Mouse (Mus musculus): Measurements from ENCODE around the gene Slit3.

Slit3 gene

DNA sequence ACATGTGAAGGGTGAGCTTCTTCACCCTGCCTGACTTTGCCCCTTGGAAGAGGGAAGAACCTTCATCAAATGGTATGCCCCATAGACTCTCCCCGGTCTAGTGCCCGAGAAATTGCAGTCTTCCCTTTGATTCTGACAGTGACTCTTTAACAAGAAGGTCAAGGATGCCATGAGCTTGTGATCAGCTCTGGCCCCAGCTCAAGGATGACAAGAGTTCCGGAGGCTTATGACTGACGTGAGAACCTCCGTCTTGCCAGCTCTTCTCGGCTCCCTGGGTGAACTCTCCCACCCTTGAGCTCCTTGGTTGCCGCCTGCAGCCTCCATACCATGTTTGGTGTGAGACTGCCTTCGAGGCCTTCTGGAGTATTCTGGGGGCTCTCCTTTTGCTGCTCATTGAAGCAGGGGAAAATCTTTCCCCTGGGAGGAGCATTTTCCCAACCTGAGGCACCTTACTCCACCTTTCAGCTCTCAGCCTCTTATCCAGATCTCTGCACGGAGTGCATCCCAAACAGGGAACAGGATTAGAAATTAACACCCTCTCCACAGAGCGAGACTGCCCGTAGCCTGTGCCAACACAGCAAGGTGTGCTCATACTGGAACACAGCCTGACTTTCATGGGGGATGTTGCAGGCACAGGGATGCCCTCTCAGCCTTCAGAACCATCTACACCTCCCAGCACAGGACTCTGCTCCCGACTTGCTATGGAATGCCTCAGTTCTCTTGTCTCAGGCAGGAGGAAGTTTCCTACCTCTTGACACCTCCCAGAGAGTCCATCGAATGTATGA, 224.9 kb downstream of the Slit3 start:
- no peak for DNase-seq (ENCODE audit: low spot score in 2 of 2)

DNA sequence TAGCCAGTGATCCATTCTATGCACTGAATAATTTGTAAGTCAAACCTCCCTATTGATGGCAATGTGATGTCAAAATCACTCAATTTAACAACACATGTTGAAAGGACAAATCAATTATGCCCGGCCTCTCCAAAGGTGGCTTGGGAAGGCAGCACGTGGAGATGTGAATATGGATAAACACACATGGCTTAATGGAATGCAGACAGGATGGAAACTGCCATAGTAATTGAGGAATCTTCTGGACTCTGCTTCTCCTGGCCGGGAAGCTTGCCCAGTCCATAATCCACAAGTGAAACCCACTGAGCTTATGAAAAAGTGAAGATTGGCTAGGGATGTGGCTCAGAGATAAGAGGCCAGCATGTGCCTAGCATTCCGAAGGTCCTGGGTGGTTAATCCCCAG, 227.1 kb downstream of the Slit3 start:
- DNase-seq (ENCODE audit: low spot score in 2 of 2): no peak

DNA sequence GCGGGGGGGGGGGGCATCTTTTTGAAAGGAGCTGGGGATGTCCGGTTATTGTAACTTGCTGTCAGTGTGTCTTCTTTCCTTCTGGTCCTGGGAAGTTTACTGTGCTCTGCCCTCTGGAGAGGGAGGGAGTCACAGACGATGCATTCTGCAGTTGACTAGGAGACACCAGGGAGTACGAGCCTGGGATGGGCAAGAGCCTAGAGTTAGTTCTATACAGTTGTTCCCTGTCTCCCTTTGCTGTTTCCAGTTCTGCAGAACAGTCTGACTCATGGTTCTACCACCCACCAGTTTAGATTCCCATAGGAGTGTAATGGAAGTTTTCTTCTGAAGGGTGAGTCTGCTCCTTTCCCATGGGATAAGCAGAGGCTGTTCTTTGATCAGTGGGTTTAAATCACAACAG, 229.9 kb downstream of the Slit3 start:
- DNase-seq (ENCODE audit: low spot score in 2 of 2): no peak

DNA sequence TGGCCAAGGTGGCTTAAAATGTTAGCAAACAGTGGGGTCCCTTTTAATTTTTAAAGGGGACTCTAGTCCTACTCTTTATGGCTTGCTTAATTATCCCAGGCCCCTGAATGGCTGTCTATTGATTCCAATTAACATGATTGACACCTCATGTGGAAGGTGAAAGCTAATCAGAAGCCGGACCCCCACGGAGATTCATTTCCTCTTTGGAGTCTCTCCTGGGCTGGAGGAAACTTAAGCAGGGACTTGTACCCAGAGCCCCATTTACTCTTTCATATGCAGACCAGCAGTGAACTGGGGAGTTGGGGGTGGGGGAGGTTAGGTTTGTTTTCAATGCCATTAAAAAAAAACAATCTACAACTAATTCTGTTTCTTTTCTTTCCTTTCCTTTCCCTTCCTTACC, 230.4 kb downstream of the Slit3 start:
- no peak for DNase-seq (ENCODE audit: low spot score in 2 of 2)

DNA sequence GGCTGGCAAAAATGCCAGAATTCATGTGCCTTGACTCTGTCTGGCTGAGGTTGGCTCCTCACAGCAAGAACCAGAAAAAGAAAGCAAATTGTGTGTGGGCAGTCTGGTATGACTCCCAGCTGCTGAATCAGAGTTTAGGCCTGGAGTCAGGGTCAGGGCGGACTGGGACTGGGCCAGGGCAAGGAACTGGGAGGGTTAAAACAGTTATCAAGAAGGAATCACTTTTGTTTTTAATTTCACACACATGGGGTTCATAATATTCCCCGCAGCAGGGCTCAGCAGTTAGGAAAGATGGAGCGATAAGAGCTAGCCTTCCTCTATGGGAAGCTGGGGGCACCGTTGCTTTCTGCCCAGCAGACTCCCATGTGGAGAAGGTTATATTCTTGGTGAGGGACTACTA, 234.8 kb downstream of the Slit3 start:
- no peak for DNase-seq (ENCODE audit: low spot score in 2 of 2)

DNA sequence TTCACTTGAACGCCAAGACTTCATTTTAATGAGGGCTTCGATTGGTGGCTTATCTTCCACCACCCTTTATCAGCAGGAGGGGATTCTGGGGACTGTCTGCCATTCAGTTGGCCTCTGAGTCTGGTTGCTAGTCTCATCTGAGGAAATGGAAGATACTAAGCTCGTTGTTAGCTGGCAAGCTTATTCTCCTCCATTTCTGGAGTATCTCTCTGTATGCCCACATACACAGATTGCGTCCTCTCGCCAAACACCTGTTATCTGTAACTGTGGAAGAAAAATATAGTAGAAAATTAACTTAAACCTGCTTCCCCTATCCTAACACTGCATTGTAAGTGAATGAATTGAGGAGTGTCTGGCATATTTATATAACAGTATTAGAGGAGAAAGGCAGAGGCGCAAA, 240.0 kb downstream of the Slit3 start:
- no peak for DNase-seq (ENCODE audit: low spot score in 2 of 2)

DNA sequence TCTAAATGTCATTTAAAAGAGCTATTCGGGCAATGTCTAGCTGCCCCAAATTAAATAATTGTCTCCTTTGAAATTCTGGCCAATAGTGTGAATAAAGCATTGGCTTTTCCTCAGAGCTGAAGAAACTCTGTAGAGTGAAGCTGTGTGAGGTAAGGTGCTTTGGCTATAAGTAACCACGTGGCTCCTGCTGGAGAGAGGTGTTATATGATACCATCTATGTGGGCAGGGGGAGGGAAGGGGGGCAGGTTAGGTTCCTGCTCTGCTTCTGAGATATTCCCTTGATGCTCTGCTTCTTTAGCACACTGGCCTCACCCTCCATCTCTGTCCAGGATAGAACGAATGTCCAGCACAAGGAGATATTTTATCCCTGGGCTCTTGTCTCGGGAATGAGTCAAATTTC, 242.0 kb downstream of the Slit3 start:
- DNase-seq (ENCODE audit: low spot score in 2 of 2): no peak

DNA sequence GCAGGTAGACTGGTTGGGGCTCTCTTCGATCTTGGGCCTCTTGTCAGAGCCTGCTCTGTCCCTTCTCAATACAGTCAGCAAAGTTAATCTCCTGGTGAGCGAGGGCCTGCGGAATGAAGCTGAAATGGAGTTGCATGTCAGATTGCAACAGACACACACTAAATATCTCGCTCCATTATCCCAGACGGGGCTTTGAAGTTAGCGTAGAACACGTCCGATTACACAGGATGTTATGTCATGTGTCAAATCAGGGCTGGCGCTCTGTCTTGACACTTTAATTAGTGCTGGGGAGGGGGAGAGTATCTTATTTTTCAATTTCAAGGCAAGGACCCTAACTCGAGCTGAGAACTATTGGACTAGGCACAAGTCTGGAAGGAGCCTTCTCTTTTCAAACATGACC, 243.4 kb downstream of the Slit3 start:
- no peak for DNase-seq (ENCODE audit: low spot score in 2 of 2)

DNA sequence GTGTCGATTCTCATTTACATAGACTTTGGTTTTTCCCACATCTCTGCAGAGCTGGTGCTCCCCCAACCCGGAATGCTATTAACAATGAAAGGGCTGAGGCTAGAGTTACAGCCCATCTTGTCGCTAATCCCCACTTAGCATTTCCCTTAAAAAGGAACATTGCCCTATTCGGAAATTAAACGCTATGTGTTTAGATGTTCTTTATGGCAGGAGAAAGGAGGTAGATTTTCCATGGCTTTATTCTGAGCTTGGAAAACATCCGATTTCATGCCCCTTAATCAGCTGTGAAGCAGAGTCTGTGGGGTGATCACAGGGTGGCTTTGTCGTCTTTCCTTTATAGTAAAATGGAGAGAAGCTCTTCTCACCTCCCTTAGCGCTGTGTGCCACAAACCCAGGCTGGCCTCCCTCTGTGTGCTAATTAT, 244.5 kb downstream of the Slit3 start:
- DNase-seq (ENCODE audit: low spot score in 2 of 2): no peak

DNA sequence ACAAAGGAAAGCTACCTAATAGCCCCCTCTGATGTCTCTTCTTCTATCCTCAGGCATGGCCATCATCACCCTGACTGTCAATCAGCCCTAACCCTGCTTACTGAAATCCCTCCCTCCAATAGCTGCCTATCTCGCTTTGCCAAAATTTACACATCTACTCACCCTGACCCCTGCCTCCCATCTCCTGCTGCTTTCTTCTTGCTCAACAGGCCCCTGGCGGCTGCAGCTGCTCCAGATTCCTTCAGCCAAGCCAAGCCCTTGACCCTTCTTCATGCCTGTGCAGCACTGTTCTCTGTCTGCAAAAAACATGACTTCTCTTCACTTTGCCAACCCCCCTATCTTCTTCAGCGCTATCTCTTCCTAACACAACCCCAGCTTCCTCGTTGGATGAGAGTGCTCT, 245.6 kb downstream of the Slit3 start:
- no peak for DNase-seq (ENCODE audit: low spot score in 2 of 2)

DNA sequence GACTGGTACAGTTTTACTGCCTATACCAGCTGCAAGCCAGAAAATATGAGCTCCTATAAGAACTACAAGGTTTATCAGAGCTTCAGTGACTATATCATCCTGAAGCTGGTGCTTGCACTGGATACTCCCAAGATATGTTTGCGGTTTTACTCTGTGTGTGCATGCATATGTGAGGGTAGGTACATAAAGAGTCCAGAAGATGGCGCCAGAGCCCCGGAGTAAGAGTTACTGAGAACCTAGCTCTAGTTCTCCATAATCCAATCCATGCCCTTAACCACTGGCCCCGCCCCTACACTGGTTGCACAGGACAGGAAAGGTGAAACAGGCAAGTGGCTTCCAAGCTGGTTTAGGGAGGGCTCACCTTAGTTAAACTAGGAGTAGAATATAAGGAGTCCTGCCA, 246.2 kb downstream of the Slit3 start:
- no peak for DNase-seq (ENCODE audit: low spot score in 2 of 2)

DNA sequence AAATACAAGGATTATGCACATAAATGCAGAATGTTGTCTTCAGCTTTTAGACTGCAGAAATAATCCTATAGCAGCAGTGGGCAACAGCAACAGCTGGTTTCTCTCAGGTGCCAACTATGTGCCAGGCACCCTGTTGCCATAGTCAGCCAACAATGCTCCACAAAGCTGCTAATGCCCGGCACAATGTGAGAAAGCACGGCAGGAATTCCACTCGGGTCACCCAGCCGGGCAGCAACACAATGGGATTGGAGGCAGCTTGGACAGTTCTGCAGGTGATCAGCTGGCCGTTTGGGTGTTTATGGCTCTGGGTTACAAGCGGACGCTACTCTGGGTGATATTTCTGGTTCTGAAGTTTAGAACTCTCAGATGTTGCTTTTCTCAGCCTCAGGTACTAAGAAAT, 248.9 kb downstream of the Slit3 start:
- no peak for DNase-seq (ENCODE audit: low spot score in 2 of 2)

DNA sequence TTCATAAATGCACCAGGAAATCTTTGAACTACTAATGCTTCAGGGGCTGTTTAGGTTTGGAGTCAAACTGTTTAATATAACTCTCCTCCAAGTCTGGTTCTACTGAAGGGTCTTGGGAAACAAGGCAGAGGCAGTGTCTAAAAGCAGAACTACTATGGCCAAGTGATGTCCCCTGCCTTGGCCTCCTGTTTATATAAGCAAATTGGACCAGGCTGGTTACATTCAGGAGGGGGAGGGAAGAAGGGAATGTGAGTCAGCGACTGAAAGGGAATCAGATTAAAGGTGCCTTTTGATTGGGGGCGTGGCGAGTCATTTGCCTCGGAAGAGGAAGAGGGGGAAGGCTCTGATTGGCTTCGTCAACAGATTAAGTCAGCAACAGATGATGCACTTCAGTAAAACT, 249.7 kb downstream of the Slit3 start:
- no peak for DNase-seq (ENCODE audit: low spot score in 2 of 2)

DNA sequence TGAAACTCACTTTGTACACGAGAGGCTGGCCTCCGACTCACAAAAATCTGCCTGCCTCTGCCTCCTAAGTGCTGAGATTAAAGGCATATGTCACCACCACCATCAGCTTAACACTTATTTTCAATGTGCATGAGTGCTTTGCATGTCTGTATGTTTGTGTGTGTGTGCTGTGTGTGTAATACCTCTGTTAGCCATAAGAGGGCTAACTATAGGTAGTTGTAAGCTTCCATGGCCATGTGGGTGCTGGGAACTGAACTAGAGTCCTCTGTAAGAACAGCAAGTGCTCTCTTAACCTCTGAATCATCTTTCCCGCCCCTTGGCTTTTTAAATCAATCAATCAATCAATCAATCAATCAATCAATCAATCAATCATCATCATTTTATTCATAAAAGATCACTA, 251.4 kb downstream of the Slit3 start:
- DNase-seq (ENCODE audit: low spot score in 2 of 2): no peak

DNA sequence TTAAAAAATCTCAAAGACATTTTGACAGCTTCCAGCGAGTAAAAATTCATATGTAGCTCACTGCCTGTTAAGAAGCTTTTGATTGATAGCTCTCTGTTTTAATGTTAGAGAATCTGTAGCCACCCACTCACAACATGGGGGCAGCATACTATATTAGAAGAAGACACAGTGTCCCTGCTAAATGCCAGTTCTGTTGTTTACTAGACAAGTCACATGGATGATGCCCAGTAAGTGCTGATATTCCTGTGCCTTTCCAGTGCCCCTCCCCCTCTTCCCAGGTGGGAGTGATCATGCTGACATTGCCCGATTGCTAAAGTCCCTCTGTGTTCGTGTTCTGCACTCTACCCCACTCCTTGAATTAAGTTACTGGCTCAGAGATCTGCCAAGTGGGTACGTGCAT, 254.0 kb downstream of the Slit3 start:
- no peak for DNase-seq (ENCODE audit: low spot score in 2 of 2)

DNA sequence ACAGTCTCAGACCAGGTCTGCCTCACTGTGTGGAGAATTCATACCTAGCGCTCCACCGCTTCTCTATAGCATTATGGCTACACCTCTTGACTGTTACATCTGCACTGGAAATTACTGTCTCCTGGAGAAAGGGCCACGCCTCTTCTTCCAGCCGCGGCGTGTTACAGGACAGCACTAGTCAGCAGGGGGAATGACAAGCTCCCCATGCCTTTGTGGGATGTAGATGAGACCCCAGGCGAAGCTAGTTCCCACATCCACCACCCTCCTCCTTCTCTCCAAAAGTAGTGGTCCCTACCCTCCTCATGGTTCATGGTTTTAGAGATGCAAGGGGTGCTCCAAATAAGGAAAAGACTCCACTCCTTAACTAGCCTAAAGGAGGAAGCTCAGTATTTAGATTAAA, 257.8 kb downstream of the Slit3 start:
- DNase-seq (ENCODE audit: low spot score in 2 of 2): no peak

DNA sequence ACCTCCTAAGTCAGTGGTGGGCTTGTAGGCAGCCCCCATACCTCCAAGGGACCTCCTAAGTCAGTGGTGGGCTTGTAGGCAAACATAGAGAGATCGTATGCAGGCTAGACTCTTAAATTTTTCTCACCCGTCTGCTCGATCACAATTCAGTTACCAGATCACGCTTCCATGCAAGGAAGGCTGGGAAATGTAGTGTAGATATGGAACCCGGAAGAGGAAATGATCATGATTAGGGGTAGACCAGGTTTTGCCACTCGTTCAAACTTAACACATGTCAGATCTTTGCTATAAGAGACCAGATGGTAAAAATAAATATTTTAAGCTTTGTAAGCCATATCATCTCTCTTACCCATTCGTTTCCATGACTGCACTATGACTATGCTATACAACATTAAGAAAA, 258.4 kb downstream of the Slit3 start:
- no peak for DNase-seq (ENCODE audit: low spot score in 2 of 2)

DNA sequence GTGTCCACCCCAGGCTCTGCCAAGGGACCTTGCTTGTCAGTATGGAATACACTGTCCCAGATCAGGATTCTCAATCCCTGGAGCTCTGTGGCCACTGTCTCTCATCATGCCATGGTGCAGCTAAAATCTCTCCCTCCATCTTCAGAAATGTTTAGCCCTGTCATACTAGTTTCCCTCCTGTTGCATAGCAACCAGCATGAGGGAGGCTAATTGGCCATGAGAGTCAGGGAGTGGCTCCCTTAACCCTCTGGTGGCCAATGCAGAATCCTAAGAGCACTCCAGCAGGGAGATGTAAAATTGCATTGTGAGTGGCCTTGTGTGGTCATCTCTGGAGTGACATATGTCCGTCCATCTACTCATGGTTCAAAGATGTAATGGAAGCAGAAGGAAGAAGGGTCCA, 259.7 kb downstream of the Slit3 start:
- no peak for DNase-seq (ENCODE audit: low spot score in 2 of 2)

DNA sequence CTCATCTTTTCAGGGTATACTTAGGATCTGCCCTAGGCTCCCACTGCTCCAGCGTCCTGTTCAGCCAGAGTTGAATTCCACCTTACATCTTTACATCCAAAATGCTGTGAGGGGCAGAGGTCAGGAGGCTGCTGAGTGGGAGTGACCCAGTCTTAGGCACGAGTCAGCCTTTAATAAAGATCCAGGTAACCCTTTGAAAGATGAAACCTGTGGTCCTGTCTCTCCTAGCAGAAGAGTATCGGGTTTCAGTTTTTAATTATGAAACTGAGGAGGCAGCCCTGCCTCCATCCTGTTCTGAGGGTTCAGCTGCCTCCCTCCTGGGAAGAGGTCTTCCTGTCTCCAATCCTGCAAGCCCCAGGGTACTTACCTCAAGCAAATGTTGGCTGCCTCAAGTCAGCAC, 264.4 kb downstream of the Slit3 start:
- no peak for DNase-seq (ENCODE audit: low spot score in 2 of 2)

DNA sequence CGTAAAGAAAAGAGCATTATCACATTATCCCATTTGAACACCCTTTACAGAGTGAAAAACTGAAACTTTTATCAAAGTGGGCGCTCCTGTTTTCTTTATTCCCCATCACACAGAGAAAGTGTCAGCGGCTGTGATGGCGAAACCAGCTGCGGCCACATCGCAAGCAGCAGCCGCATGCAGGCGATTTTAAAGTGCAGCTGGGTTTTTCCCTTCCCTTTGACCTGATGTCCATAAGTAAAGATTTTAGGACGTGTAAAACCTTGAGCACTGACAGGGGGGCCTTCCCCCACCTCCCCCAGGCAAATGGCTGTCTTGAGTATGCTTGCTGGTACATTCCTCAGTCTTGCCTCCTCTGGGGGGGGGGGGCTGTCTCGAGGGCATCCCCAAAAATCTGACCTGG, 266.8 kb downstream of the Slit3 start:
- DNase-seq (ENCODE audit: low spot score in 2 of 2): no peak

DNA sequence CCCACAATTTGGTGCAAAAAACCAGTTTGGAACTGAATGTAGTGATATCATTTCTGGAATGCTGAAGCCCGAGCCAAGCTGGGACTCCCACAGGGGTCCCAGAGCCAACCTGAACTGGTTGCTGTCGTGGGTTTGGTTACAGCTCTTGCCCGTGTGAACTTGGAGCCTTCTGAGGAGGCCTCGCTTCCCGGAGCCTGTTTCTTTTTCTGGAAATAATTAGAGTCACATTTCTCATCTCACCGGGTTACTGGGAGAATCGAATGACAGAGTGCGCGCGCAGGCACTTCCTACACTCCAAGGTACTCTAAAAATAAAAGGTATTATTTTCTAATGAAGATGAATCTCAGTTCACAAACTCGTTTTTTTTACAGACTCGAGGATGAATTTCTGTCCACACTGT, 267.4 kb downstream of the Slit3 start:
- DNase-seq (ENCODE audit: low spot score in 2 of 2): no peak

DNA sequence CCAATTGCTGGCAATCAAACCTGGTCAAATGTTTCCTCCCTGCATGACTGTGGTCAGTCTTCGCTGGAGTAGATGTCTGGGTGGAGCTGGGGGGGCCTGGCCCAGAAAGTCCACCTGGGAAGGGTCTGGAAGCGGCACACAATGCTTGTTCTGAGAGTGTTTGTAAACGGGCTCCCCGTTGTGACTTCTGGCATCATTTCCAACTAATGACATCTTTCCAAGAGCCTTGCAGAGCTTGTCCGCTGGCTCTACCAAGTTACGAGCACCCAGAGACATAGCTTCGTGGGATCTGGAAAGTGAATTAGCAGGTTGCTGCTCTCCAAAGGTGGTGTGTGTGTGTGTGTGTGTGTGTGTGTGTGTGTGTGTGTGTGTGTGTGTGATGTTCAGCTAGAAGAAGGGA, 268.3 kb downstream of the Slit3 start:
- DNase-seq (ENCODE audit: low spot score in 2 of 2): no peak

DNA sequence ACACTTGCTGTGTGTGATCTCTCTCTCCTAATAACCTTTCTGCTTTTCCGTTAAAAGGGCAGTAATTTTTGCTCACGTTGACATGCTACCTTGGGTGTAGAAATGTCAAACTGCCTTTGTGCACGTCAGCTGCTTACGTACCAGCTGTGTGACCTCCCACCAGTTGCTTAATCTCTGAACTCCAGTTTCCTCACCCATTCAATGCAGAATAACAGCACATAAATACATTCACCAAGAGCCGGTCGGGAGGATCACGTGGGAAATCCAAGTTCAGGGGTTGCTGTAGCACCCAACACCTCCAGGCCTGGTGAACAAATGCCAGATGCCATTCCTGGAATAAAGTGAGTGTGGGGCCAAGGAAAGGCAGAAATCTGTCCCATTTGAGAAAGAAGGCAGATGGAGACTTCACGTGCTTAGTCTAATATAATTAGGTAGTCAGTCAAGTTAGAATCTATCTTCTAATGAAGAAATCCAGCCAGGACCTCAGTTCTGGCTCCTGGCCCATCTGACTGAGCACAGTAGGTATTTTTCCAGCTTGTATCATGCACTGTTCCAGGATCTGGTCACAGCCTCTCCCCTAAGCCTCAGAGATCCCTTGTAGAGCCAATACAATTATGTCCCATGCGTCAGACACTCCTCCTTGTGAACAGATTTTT, 268.9 kb downstream of the Slit3 start:
- no peak for DNase-seq (ENCODE audit: low spot score in 2 of 2)

DNA sequence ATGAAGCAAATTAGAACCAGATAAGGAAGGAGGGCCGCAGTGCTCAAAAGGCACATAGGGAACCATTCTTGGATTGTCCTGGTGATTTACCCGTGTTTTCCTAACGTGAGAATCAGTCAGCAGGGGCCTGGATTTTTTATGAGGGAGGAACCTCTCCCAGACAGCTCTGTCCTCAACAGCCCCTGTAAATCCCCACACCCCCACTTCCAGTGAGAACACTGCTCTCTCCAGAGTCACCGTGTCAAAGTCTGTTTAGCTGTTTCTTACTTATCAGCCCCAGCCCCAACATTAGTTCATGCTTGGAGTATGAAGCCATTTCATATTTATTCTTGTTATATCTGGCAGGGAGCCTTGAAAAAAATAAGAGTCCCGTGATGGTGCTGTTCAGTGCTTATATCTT, 272.8 kb downstream of the Slit3 start:
- no peak for DNase-seq (ENCODE audit: low spot score in 2 of 2)
